Mouse (Mus musculus) c-Kit-negative CD71-positive TER-119-positive erythroid progenitor cells, embryonic 14.5 days (primary cell): Measurements from ENCODE around the gene Mitf.

Source experiments
- DNase-seq: peaks from one replicate; pipeline ENCODE4 v3.0.0-alpha.2; 2013; ENCODE audit warnings: low read depth, low spot score

Gene Mitf

GRCm38 (mm10) chr6:97821811-97822210 is 15.0 kb downstream of the Mitf start:
- DNase-seq = no peak

- DNase-seq = no peak
Observed at GRCm38 (mm10) chr6:97826642-97827275, 19.9 kb downstream of the Mitf start.

- DNase-seq = no peak
Observed at GRCm38 (mm10) chr6:97828021-97828420, 21.2 kb downstream of the Mitf start.

- DNase-seq = no peak
Observed at GRCm38 (mm10) chr6:97828822-97829719, 22.2 kb downstream of the Mitf start.

GRCm38 (mm10) chr6:97832501-97832900 is 25.6 kb downstream of the Mitf start:
- DNase-seq = no peak

- no peak for DNase-seq
Observed at GRCm38 (mm10) chr6:97836176-97836575, 29.3 kb downstream of the Mitf start.

- no peak for DNase-seq
Observed at GRCm38 (mm10) chr6:97837711-97838110, 30.9 kb downstream of the Mitf start.

- no peak for DNase-seq
Observed at GRCm38 (mm10) chr6:97839568-97839967, 32.7 kb downstream of the Mitf start.

- DNase-seq = no peak
Observed at GRCm38 (mm10) chr6:97844112-97844511, 37.3 kb downstream of the Mitf start.

- no peak for DNase-seq
Observed at GRCm38 (mm10) chr6:97848191-97848857, 41.5 kb downstream of the Mitf start.

- DNase-seq = no peak
Observed at GRCm38 (mm10) chr6:97854236-97854635, 47.4 kb downstream of the Mitf start.

GRCm38 (mm10) chr6:97855420-97856170 is 48.7 kb downstream of the Mitf start:
- no peak for DNase-seq

- DNase-seq = no peak
Observed at GRCm38 (mm10) chr6:97856502-97856901, 49.6 kb downstream of the Mitf start.

GRCm38 (mm10) chr6:97857690-97858089 is 50.8 kb downstream of the Mitf start:
- DNase-seq = no peak

- no peak for DNase-seq
Observed at GRCm38 (mm10) chr6:97866575-97866974, 59.7 kb downstream of the Mitf start.

GRCm38 (mm10) chr6:97868005-97868404 is 61.2 kb downstream of the Mitf start:
- no peak for DNase-seq

- DNase-seq = no peak
Observed at GRCm38 (mm10) chr6:97869953-97870352, 63.1 kb downstream of the Mitf start.

GRCm38 (mm10) chr6:97871296-97872030 is 64.6 kb downstream of the Mitf start:
- no peak for DNase-seq

GRCm38 (mm10) chr6:97873102-97873501 is 66.2 kb downstream of the Mitf start:
- DNase-seq = no peak

GRCm38 (mm10) chr6:97876990-97877389 is 70.1 kb downstream of the Mitf start:
- DNase-seq = no peak

- DNase-seq = no peak
Observed at GRCm38 (mm10) chr6:97877492-97877891, 70.6 kb downstream of the Mitf start.
